Mouse (Mus musculus): ENCODE measurements around the gene Pcdh7. TPM values are rescaled to one million over a fixed set of nuclear protein-coding genes. Genes with fewer than 3 reads are reported as not detected.

Gene Pcdh7
- polyA plus RNA-seq, 1 experiment from 2014 or later: 47.6 TPM

GRCm38 (mm10) chr5:57803890-57804289, 86.1 kb downstream of the Pcdh7 start:
- H3K36me3 ChIP-seq (ENCODE audit: control insufficient read depth, insufficient read depth, low read length): no peaks in the 10 kb centered on the region
- H3K9me3 ChIP-seq (ENCODE audit: control insufficient read depth, low read length): no peaks in the 10 kb centered on the region
- H3K27me3 ChIP-seq (ENCODE audit: control insufficient read depth, insufficient read depth, low read length): no peaks in the 10 kb centered on the region
- H3K4me3 ChIP-seq (ENCODE audit: low read depth, low read length): no peak overlapping the region
- H3K4me2 ChIP-seq (ENCODE audit: low read depth, low read length): no peak overlapping the region
- H3K27ac ChIP-seq (ENCODE audit: low read depth, low read length): no peak overlapping the region
- H3K9ac ChIP-seq (replicated peaks; ENCODE audit: low read depth, low read length): no peak overlapping the region
- 83% methylated on average over 5 of the region's 5 CpGs for WGBS
- no peak for ATAC-seq (ENCODE audit: low read depth)
- no peaks in the 10 kb centered on the region for H3K4me1 ChIP-seq (ENCODE audit: control insufficient read depth, insufficient read depth, low read length)

- H3K4me3 ChIP-seq (ENCODE audit: low read depth, low read length): no peak overlapping the region
- H3K27ac ChIP-seq (ENCODE audit: low read depth, low read length): no peak overlapping the region
- no peaks in the 10 kb centered on the region for H3K36me3 ChIP-seq (ENCODE audit: control insufficient read depth, insufficient read depth, low read length)
- H3K27me3 ChIP-seq (ENCODE audit: control insufficient read depth, insufficient read depth, low read length): no peaks in the 10 kb centered on the region
- no peaks in the 10 kb centered on the region for H3K9me3 ChIP-seq (ENCODE audit: control insufficient read depth, low read length)
- ATAC-seq (ENCODE audit: low read depth): no peak
- no peak overlapping the region for H3K9ac ChIP-seq (replicated peaks; ENCODE audit: low read depth, low read length)
- no peak overlapping the region for H3K4me2 ChIP-seq (ENCODE audit: low read depth, low read length)
- no peaks in the 10 kb centered on the region for H3K4me1 ChIP-seq (ENCODE audit: control insufficient read depth, insufficient read depth, low read length)
- WGBS: 58% methylated on average over 2 of the region's 2 CpGs
Measured at GRCm38 (mm10) chr5:57807350-57807749, 89.6 kb downstream of the Pcdh7 start.

- H3K9me3 ChIP-seq (ENCODE audit: control insufficient read depth, low read length): no peaks in the 10 kb centered on the region
- ATAC-seq (ENCODE audit: low read depth): no peak
- no peak overlapping the region for H3K4me2 ChIP-seq (ENCODE audit: low read depth, low read length)
- no peaks in the 10 kb centered on the region for H3K4me1 ChIP-seq (ENCODE audit: control insufficient read depth, insufficient read depth, low read length)
- no peaks in the 10 kb centered on the region for H3K27me3 ChIP-seq (ENCODE audit: control insufficient read depth, insufficient read depth, low read length)
- H3K4me3 ChIP-seq (ENCODE audit: low read depth, low read length): no peak overlapping the region
- WGBS: 78% methylated on average over 1 of the region's 1 CpGs
- H3K9ac ChIP-seq (replicated peaks; ENCODE audit: low read depth, low read length): no peak overlapping the region
- no peaks in the 10 kb centered on the region for H3K36me3 ChIP-seq (ENCODE audit: control insufficient read depth, insufficient read depth, low read length)
- H3K27ac ChIP-seq (ENCODE audit: low read depth, low read length): no peak overlapping the region
Measured at GRCm38 (mm10) chr5:57810641-57811040, 92.9 kb downstream of the Pcdh7 start.

GRCm38 (mm10) chr5:57815964-57816589, 98.3 kb downstream of the Pcdh7 start:
- no peaks in the 10 kb centered on the region for H3K27me3 ChIP-seq (ENCODE audit: control insufficient read depth, insufficient read depth, low read length)
- no peaks in the 10 kb centered on the region for H3K36me3 ChIP-seq (ENCODE audit: control insufficient read depth, insufficient read depth, low read length)
- no peak overlapping the region for H3K27ac ChIP-seq (ENCODE audit: low read depth, low read length)
- no peak for ATAC-seq (ENCODE audit: low read depth)
- H3K4me1 ChIP-seq (ENCODE audit: control insufficient read depth, insufficient read depth, low read length): peaks cover 3% of the 10 kb centered on the region; the same call in 1 of the 2 replicates
- H3K4me2 ChIP-seq (ENCODE audit: low read depth, low read length): no peak overlapping the region
- H3K9ac ChIP-seq (replicated peaks; ENCODE audit: low read depth, low read length): no peak overlapping the region
- no peak overlapping the region for H3K4me3 ChIP-seq (ENCODE audit: low read depth, low read length)
- no peaks in the 10 kb centered on the region for H3K9me3 ChIP-seq (ENCODE audit: control insufficient read depth, low read length)
- whole genome bisulfite sequencing: 73% methylated on average over 5 of the region's 5 CpGs

GRCm38 (mm10) chr5:57819788-57820187, 102.0 kb downstream of the Pcdh7 start:
- H3K4me3 ChIP-seq (ENCODE audit: low read depth, low read length): no peak overlapping the region
- peak; percentile 34; the same call in 1 of the 2 replicates for ATAC-seq (ENCODE audit: low read depth)

GRCm38 (mm10) chr5:57821099-57821498, 103.3 kb downstream of the Pcdh7 start:
- H3K27me3 ChIP-seq (ENCODE audit: control insufficient read depth, insufficient read depth, low read length): no peaks in the 10 kb centered on the region
- peak overlapping the region; percentile 17; the same call in 1 of the 2 replicates for H3K27ac ChIP-seq (ENCODE audit: low read depth, low read length)
- H3K4me3 ChIP-seq (ENCODE audit: low read depth, low read length): no peak overlapping the region
- 81% methylated on average over 8 of the region's 8 CpGs for WGBS
- H3K9ac ChIP-seq (replicated peaks; ENCODE audit: low read depth, low read length): no peak overlapping the region
- no peak overlapping the region for H3K4me2 ChIP-seq (ENCODE audit: low read depth, low read length)
- H3K36me3 ChIP-seq (ENCODE audit: control insufficient read depth, insufficient read depth, low read length): no peaks in the 10 kb centered on the region
- H3K4me1 ChIP-seq (ENCODE audit: control insufficient read depth, insufficient read depth, low read length): peaks cover 3% of the 10 kb centered on the region; the same call in 1 of the 2 replicates
- ATAC-seq (ENCODE audit: low read depth): peak; percentile 70; the same call in 1 of the 2 replicates
- no peaks in the 10 kb centered on the region for H3K9me3 ChIP-seq (ENCODE audit: control insufficient read depth, low read length)

More at GRCm38 (mm10) chr5:57819788-57820187, 102.0 kb downstream of the Pcdh7 start:
- no peak overlapping the region for H3K9ac ChIP-seq (replicated peaks; ENCODE audit: low read depth, low read length)
- no peaks in the 10 kb centered on the region for H3K27me3 ChIP-seq (ENCODE audit: control insufficient read depth, insufficient read depth, low read length)
- H3K9me3 ChIP-seq (ENCODE audit: control insufficient read depth, low read length): no peaks in the 10 kb centered on the region
- H3K27ac ChIP-seq (ENCODE audit: low read depth, low read length): no peak overlapping the region
- H3K36me3 ChIP-seq (ENCODE audit: control insufficient read depth, insufficient read depth, low read length): no peaks in the 10 kb centered on the region
- WGBS: 65% methylated on average over 2 of the region's 2 CpGs
- no peak overlapping the region for H3K4me2 ChIP-seq (ENCODE audit: low read depth, low read length)
- peaks cover 3% of the 10 kb centered on the region; the same call in 1 of the 2 replicates for H3K4me1 ChIP-seq (ENCODE audit: control insufficient read depth, insufficient read depth, low read length)

GRCm38 (mm10) chr5:57828437-57828836, 110.7 kb downstream of the Pcdh7 start:
- H3K27ac ChIP-seq (ENCODE audit: low read depth, low read length): no peak overlapping the region
- H3K4me3 ChIP-seq (ENCODE audit: low read depth, low read length): no peak overlapping the region
- no peak for ATAC-seq (ENCODE audit: low read depth)
- 95% methylated on average over 3 of the region's 3 CpGs for WGBS
- H3K27me3 ChIP-seq (ENCODE audit: control insufficient read depth, insufficient read depth, low read length): no peaks in the 10 kb centered on the region
- no peaks in the 10 kb centered on the region for H3K9me3 ChIP-seq (ENCODE audit: control insufficient read depth, low read length)
- H3K36me3 ChIP-seq (ENCODE audit: control insufficient read depth, insufficient read depth, low read length): no peaks in the 10 kb centered on the region
- no peak overlapping the region for H3K9ac ChIP-seq (replicated peaks; ENCODE audit: low read depth, low read length)
- H3K4me2 ChIP-seq (ENCODE audit: low read depth, low read length): no peak overlapping the region
- H3K4me1 ChIP-seq (ENCODE audit: control insufficient read depth, insufficient read depth, low read length): no peaks in the 10 kb centered on the region

GRCm38 (mm10) chr5:57837150-57837549, 119.4 kb downstream of the Pcdh7 start:
- 62% methylated on average over 2 of the region's 2 CpGs for WGBS
- Histone ChIP-seq H3K36me3 (ENCODE audit: control insufficient read depth, insufficient read depth, low read length) (no peaks in the 10 kb centered on the region), H3K27ac (ENCODE audit: low read depth, low read length) (no peak overlapping the region), H3K4me3 (ENCODE audit: low read depth, low read length) (no peak overlapping the region), H3K9me3 (ENCODE audit: control insufficient read depth, low read length) (no peaks in the 10 kb centered on the region), H3K27me3 (ENCODE audit: control insufficient read depth, insufficient read depth, low read length) (no peaks in the 10 kb centered on the region), H3K4me2 (ENCODE audit: low read depth, low read length) (no peak overlapping the region), H3K9ac (replicated peaks; ENCODE audit: low read depth, low read length) (no peak overlapping the region), H3K4me1 (ENCODE audit: control insufficient read depth, insufficient read depth, low read length) (no peaks in the 10 kb centered on the region)
- ATAC-seq (ENCODE audit: low read depth): no peak

- WGBS: 68% methylated on average over 5 of the region's 5 CpGs
- H3K27ac ChIP-seq (ENCODE audit: low read depth, low read length): no peak overlapping the region
- H3K9ac ChIP-seq (replicated peaks; ENCODE audit: low read depth, low read length): no peak overlapping the region
- H3K36me3 ChIP-seq (ENCODE audit: control insufficient read depth, insufficient read depth, low read length): no peaks in the 10 kb centered on the region
- no peaks in the 10 kb centered on the region for H3K9me3 ChIP-seq (ENCODE audit: control insufficient read depth, low read length)
- no peak overlapping the region for H3K4me3 ChIP-seq (ENCODE audit: low read depth, low read length)
- no peak overlapping the region for H3K4me2 ChIP-seq (ENCODE audit: low read depth, low read length)
- ATAC-seq (ENCODE audit: low read depth): no peak
- no peaks in the 10 kb centered on the region for H3K4me1 ChIP-seq (ENCODE audit: control insufficient read depth, insufficient read depth, low read length)
- no peaks in the 10 kb centered on the region for H3K27me3 ChIP-seq (ENCODE audit: control insufficient read depth, insufficient read depth, low read length)
Measured at GRCm38 (mm10) chr5:57841357-57842119, 123.8 kb downstream of the Pcdh7 start.

Measured in neural tube, embryonic 14.5 days (tissue).